Mouse (Mus musculus) hindbrain, embryonic 14.5 days (tissue): Measurements from ENCODE around the gene Wdhd1. TPM values are rescaled to one million over a fixed set of nuclear protein-coding genes. Genes with fewer than 3 reads are reported as not detected.

Experiments used
- ATAC-seq: fragments of 200-750 bp; cut with Nextera tagmentation; 2 replicates; pipeline ENCODE4 v1.8.0; 2017; ENCODE audit warnings: moderate number of reproducible peaks, mild to moderate bottlenecking, moderate TSS enrichment, moderate library complexity; ENCODE audit not compliant: low FRiP score
- DNase-seq: peaks from one replicate; pipeline ENCODE4 v3.0.0-alpha.2; 2015; ENCODE audit warnings: low spot score
- H3K27ac ChIP-seq: fragments of 300-500 bp; sonication (generic); 2 replicates; pipeline ENCODE4 v1.5.1; 2014; ENCODE audit warnings: mild to moderate bottlenecking, moderate library complexity
- H3K27me3 ChIP-seq: fragments of 300-500 bp; sonication (generic); 2 replicates; pipeline ENCODE4 v1.6.1; 2014; ENCODE audit warnings: mild to moderate bottlenecking, low read length, mixed read lengths; ENCODE audit not compliant: control insufficient read depth, insufficient read depth
- H3K36me3 ChIP-seq: fragments of 300-500 bp; sonication (generic); replicated peaks from 2 replicates; pipeline ENCODE4 v1.6.1; 2014; ENCODE audit not compliant: control insufficient read depth, insufficient read depth
- H3K4me1 ChIP-seq: fragments of 300-500 bp; sonication (generic); replicated peaks from 2 replicates; pipeline ENCODE4 v1.6.1; 2014; ENCODE audit warnings: antibody characterized with exemption, low read length, mixed read lengths; ENCODE audit not compliant: control insufficient read depth, insufficient read depth
- H3K4me2 ChIP-seq: fragments of 300-500 bp; sonication (generic); replicated peaks from 2 replicates; pipeline ENCODE4 v1.6.1; 2014; ENCODE audit warnings: mild to moderate bottlenecking, moderate library complexity
- H3K4me3 ChIP-seq: fragments of 300-500 bp; sonication (generic); replicated peaks from 2 replicates; pipeline ENCODE4 v1.5.1; 2014; ENCODE audit warnings: mild to moderate bottlenecking, low read length
- H3K9ac ChIP-seq: fragments of 300-500 bp; sonication (generic); 2 replicates; pipeline ENCODE4 v1.6.1; 2014
- H3K9me3 ChIP-seq: fragments of 300-500 bp; sonication (generic); 2 replicates; pipeline ENCODE4 v1.6.1; 2016; ENCODE audit warnings: low read length; ENCODE audit not compliant: control insufficient read depth
- WGBS: fragments of 180-500 bp; shearing (Covaris S2); extraction: QIAGEN DNeasy Blood & Tissue Kit; methylation state at CpG from one replicate; pipeline ENCODE4 v1.1.7; 2014; 5-methylcytosine and 5-hydroxymethylcytosine counted together
- polyA plus RNA-seq: library from polyadenylated mRNA; unstranded; fragments of >200 nt; fragmentation: Nextera tagmentation; extraction: Ambion mirVana; gene quantifications from 2 replicates; pipeline ENCODE4 v1.2.1, GENCODE M21; 2014

Gene Wdhd1
- polyA plus RNA-seq, 1 experiment from 2014 or later = 15.6 TPM

- no peak for ATAC-seq
These were observed 9.6 kb upstream of the Wdhd1 start for GRCm38 (mm10) chr14:47286215-47286614.

DNA sequence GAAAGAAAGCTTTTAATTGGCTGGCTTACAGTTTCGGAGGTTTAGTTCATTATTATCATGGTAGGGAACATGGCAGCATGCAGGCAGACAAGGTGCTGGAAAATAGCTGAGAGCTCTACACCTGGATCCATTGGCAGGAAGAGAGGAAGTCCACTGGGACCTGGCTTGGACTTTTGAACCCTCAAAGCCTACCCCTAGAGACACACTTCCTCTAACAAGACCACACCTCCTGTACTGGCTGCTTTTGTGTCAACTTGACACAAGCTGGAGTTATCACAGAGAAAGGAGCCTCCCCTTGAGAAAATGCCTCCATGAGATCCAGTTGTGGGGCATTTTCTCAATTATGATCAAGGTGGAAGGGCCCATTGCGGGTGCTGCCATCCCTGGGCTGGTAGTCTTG is 8.6 kb upstream of the Wdhd1 start:
- no peak overlapping the region for H3K4me3 ChIP-seq
- peaks cover 7% of the 10 kb centered on the region; the same call in 1 of the 2 replicates for H3K36me3 ChIP-seq
- no peaks in the 10 kb centered on the region for H3K9me3 ChIP-seq
- DNase-seq (no peak), ATAC-seq (no peak)
- no peak overlapping the region for H3K27ac ChIP-seq
- no peak overlapping the region for H3K9ac ChIP-seq
- H3K4me2 ChIP-seq = no peak overlapping the region
- H3K4me1 ChIP-seq = no peaks in the 10 kb centered on the region
- WGBS = 99% methylated on average over 2 of the region's 2 CpGs
- H3K27me3 ChIP-seq = no peaks in the 10 kb centered on the region

More at GRCm38 (mm10) chr14:47286215-47286614, 9.6 kb upstream of the Wdhd1 start:
- WGBS = 100% methylated on average over 1 of the region's 1 CpGs
- no peak for DNase-seq
- no peaks in the 10 kb centered on the region for H3K4me1 ChIP-seq
- no peak overlapping the region for H3K4me3 ChIP-seq
- no peak overlapping the region for H3K4me2 ChIP-seq
- no peak overlapping the region for H3K27ac ChIP-seq
- no peak overlapping the region for H3K9ac ChIP-seq
- no peaks in the 10 kb centered on the region for H3K27me3 ChIP-seq
- peaks cover 13% of the 10 kb centered on the region; the same call in 1 of the 2 replicates for H3K36me3 ChIP-seq
- H3K9me3 ChIP-seq = no peaks in the 10 kb centered on the region

DNA sequence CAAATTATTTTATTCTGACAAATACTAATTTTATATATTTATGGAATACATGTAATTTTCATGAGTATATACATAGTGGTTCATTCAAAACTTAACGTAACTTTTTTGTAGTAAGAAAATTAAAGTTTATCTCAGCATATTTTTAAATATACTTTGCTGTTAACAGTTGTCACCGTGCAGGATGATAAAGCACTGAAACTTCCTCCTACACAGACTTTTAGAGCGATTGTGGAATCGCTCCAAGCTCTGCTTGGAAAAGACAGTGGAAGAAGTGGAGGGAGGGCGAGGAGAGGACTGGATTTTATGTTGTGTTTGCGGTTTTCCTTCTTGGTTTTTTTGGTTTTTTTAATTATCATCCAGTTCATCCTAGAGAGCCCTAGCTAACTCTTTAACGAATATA is 6.9 kb upstream of the Wdhd1 start:
- no peak for DNase-seq
- no peaks in the 10 kb centered on the region for H3K27me3 ChIP-seq
- H3K4me1 ChIP-seq = no peaks in the 10 kb centered on the region; the same call in 1 of the 2 replicates
- no peak overlapping the region for H3K4me2 ChIP-seq
- H3K27ac ChIP-seq = no peak overlapping the region
- no peak for ATAC-seq
- H3K36me3 ChIP-seq = no peaks in the 10 kb centered on the region
- no peak overlapping the region for H3K4me3 ChIP-seq
- no peak overlapping the region for H3K9ac ChIP-seq
- H3K9me3 ChIP-seq = no peaks in the 10 kb centered on the region
- 95% methylated on average over 7 of the region's 7 CpGs for WGBS

DNA sequence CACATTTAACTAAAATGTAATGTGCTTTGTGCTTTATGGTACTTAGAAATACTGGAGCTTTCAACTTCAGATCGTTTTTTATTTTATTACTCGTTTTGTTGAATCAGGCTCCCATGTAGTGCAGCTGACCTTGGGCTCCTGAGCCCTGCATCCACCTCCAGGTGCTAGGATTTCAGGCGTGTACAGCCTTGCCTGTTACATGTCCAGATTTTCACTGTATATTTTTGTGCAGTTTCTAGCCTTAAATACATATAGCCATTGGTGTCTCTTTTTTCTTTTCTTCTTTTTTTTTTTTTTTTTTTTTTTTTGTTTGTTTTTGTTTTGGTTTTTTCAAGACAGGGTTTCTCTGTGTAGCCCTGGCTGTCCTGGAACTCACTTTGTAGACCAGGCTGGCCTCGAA is 4.9 kb upstream of the Wdhd1 start:
- DNase-seq = no peak
- no peak overlapping the region for H3K9ac ChIP-seq
- no peaks in the 10 kb centered on the region for H3K9me3 ChIP-seq
- no peaks in the 10 kb centered on the region for H3K36me3 ChIP-seq
- H3K4me1 ChIP-seq = peaks cover 10% of the 10 kb centered on the region
- H3K4me3 ChIP-seq = no peak overlapping the region
- no peak overlapping the region for H3K27ac ChIP-seq
- 92% methylated on average over 4 of the region's 4 CpGs for WGBS
- H3K27me3 ChIP-seq = no peaks in the 10 kb centered on the region
- no peak for ATAC-seq
- H3K4me2 ChIP-seq = no peak overlapping the region

DNA sequence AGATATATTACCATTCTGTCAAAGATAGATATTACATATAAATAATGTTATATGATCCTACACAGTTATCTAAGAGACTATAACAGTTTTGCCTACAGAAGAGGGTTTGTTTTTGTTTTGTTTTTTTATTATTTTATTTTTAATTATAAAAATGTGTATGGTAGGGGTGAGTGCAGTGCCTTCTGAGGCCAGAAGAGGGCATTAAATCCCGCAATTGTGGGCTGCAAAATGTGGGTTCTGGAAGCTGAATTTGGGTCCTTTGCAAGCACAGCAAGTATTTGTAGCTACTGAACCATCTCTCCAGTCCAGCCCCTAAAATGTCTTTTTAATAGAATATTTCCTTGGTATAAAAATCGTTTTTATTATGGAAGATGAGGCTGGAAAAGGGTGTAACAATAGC is 2.4 kb upstream of the Wdhd1 start:
- ATAC-seq = no peak
- 81% methylated on average over 2 of the region's 2 CpGs for WGBS
- Histone ChIP-seq H3K36me3 (no peaks in the 10 kb centered on the region), H3K4me1 (peaks cover 22% of the 10 kb centered on the region), H3K4me2 (no peak overlapping the region), H3K9me3 (no peaks in the 10 kb centered on the region), H3K27ac (no peak overlapping the region), H3K27me3 (no peaks in the 10 kb centered on the region), H3K9ac (no peak overlapping the region), H3K4me3 (no peak overlapping the region)
- no peak for DNase-seq

- DNase-seq = peak; percentile 45
These were observed 537 bp downstream of the Wdhd1 start for GRCm38 (mm10) chr14:47276036-47276603.

GRCm38 (mm10) chr14:47275417-47275816 is 1.2 kb downstream of the Wdhd1 start:
- ATAC-seq (no peak), DNase-seq (no peak)
- WGBS = 31% methylated on average over 3 of the region's 3 CpGs
- Histone ChIP-seq H3K4me2 (peak overlapping the region; percentile 68), H3K9me3 (no peaks in the 10 kb centered on the region), H3K27me3 (no peaks in the 10 kb centered on the region), H3K27ac (no peak overlapping the region), H3K4me1 (peaks cover 22% of the 10 kb centered on the region), H3K4me3 (peak overlapping the region; percentile 60), H3K36me3 (peaks cover 22% of the 10 kb centered on the region), H3K9ac (peak overlapping the region; percentile 70; the same call in 1 of the 2 replicates)

More at GRCm38 (mm10) chr14:47276036-47276603, 537 bp downstream of the Wdhd1 start:
- 1% methylated on average over 22 of the region's 22 CpGs for WGBS
- H3K9ac ChIP-seq = peak overlapping the region; percentile 70
- ATAC-seq = peak; percentile 18
- H3K4me1 ChIP-seq = peaks cover 22% of the 10 kb centered on the region
- H3K36me3 ChIP-seq = peaks cover 15% of the 10 kb centered on the region
- H3K4me3 ChIP-seq = peak overlapping the region; percentile 60
- peak overlapping the region; percentile 88 for H3K27ac ChIP-seq
- H3K9me3 ChIP-seq = no peaks in the 10 kb centered on the region
- no peaks in the 10 kb centered on the region for H3K27me3 ChIP-seq
- peak overlapping the region; percentile 68 for H3K4me2 ChIP-seq

DNA sequence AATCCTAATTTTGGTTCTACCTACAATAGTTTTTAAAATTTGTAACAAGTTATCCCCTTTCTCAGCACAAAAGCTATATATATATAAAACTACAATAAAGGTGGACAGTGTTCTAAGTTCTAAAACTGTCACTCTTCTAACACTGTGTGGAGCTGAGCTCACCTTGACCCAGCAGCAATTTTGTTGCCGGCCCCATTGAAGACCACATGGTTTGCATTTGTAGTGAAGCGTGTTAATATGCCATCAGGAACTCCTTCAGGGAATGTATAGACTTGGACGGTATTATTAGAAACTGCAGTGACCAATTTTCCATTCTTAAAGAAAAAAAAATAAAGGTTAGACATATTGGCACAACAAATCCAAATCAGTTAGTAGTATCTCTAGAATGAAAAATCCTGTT is 2.9 kb downstream of the Wdhd1 start:
- H3K27me3 ChIP-seq = no peaks in the 10 kb centered on the region
- no peak overlapping the region for H3K27ac ChIP-seq
- DNase-seq = no peak
- no peaks in the 10 kb centered on the region for H3K9me3 ChIP-seq
- H3K4me1 ChIP-seq = peaks cover 22% of the 10 kb centered on the region
- H3K4me2 ChIP-seq = no peak overlapping the region
- no peak overlapping the region for H3K4me3 ChIP-seq
- peaks cover 37% of the 10 kb centered on the region for H3K36me3 ChIP-seq
- 85% methylated on average over 3 of the region's 3 CpGs for WGBS
- no peak for ATAC-seq
- no peak overlapping the region for H3K9ac ChIP-seq

DNA sequence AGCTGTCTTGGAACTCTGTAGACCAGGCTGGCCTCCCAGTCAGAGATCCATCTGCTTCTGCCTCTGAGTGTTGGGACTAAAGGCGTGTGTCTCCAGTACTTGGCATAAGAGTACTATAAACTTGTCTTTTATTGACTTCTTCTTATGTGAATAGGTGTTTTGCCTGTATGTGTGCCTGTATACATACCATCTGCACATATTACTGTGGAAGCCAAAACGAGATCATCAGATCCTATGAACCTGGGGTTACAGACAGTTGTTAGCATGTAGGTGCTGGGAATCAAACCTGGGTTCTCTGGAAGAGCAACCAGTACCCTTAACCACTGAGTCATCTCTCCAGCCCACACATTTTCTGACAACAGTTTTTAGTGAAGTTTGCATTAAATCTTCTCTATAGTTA is 7.0 kb downstream of the Wdhd1 start:
- ATAC-seq = no peak
- Histone ChIP-seq H3K36me3 (peaks cover 72% of the 10 kb centered on the region), H3K4me3 (no peak overlapping the region), H3K9ac (no peak overlapping the region), H3K4me2 (no peak overlapping the region), H3K27me3 (no peaks in the 10 kb centered on the region), H3K27ac (no peak overlapping the region), H3K9me3 (no peaks in the 10 kb centered on the region), H3K4me1 (no peaks in the 10 kb centered on the region)
- no peak for DNase-seq
- 95% methylated on average over 2 of the region's 2 CpGs for WGBS

DNA sequence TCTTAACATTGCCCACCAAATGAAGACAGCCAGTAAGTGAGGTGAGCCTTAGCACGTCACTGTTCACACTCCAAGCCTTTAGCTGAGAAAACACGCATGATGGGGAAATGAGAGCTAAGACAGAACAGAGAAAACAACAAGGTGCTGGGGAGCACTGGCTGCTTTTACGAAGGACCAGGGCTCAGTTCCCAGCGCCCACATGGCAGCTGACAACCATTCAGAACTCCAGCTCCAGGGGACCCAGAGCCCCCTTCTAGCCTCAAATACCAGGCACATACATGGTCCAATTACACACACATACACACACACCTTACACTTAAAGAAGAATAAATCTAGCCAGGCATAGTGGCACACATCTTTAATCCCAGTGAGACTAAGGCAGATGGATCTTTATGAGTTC is 7.6 kb downstream of the Wdhd1 start:
- H3K4me3 ChIP-seq = no peak overlapping the region
- H3K36me3 ChIP-seq = peaks cover 79% of the 10 kb centered on the region
- no peaks in the 10 kb centered on the region for H3K27me3 ChIP-seq
- 98% methylated on average over 4 of the region's 4 CpGs for WGBS
- ATAC-seq (no peak), DNase-seq (no peak)
- no peak overlapping the region for H3K27ac ChIP-seq
- no peaks in the 10 kb centered on the region for H3K4me1 ChIP-seq
- H3K9ac ChIP-seq = no peak overlapping the region
- no peaks in the 10 kb centered on the region for H3K9me3 ChIP-seq
- H3K4me2 ChIP-seq = no peak overlapping the region
